Mouse (Mus musculus): ENCODE measurements around the gene Syt3.

Syt3 gene

DNA sequence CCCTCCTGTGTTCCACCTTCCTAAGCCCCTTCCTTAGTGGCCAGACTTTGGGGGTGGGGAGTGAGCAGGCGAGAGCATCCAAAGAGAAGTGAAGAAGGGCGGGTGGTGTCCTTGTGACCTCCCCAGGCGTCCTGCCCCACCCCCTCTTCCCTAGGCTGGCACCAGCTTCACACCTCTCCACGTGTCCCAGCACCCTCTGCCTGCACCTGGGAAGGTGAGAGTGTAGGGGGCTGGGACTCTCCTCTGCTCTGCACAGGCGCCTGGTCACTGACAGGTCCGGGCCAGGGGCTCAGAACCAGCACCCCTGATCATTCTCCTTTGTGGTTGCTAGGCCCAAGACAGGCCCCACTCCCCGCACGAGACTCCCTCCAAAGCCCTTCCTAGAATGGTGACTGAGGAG, 43.8 kb downstream of the Syt3 start:
- DNase-seq = no peak

GRCm38 (mm10) chr7:44428171-44428950, 44.5 kb downstream of the Syt3 start:
- no peak for DNase-seq

GRCm38 (mm10) chr7:44428968-44429521, 45.1 kb downstream of the Syt3 start, which contains the start of gene Lrrc4b:
Gene Lrrc4b, plus strand, starts transcription at chr7:44429018.
- DNase-seq = no peak

- no peak for DNase-seq
Observed at GRCm38 (mm10) chr7:44429534-44430488, 45.9 kb downstream of the Syt3 start.

DNA sequence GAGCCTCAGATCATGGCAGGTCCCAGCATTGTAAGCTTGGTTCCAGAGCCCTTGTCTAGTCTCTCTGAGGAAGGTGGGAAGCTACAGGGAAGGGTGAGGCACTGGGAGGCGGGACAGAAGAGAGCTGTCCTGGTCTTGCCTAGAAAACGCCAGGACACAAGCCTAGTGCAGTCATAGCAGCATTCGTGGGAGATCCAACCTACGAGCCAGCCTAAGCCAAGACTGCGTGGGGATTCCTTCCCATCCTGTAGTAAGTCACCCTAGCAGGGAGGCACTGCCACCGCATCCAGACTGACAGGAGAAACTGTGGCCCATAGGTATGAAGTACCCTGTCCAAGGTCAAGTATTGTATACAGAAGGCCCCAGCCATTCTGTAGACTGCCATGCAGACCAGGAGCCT, 48.6 kb downstream of the Syt3 start:
- no peak for DNase-seq

GRCm38 (mm10) chr7:44433371-44433770, 49.5 kb downstream of the Syt3 start:
- DNase-seq = no peak

DNA sequence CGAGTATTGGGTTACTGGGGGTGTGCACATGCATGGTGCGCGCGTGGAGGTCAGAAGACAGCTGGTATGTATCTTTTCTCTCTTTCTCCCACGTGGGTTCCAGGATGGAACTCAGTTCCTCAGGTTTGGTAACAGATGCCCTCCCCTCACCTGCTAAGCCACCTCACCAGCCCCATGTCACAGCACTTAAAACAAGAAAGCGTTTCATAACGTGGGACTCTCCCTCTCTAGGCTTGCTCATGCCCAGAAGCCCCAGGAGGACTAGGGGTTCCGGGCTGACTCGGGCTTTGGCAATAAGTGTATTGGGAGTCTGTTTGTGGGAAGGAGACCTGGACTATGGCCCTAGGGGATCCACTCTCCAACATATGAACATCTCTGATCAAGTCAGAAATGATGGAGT, 50.2 kb downstream of the Syt3 start:
- no peak for DNase-seq

DNA sequence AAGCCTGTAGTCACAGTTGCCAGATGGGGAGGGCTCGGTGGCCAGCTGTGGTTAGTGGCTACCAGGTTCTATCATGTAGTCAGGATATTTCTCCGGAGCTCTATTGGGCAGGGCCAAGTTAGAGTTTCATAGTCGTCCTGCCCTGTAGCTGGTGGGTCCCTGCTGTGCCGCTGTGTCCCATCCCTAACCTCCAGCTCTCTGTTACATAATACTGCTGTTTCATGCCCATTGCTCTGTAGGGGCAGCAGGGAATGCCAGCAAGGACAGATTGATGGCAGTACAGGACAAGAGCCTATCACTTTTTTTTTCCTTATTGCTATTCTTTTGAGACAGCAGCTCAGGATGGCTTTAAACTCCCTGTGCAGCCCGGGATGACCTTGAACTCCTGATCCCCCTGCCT, 51.9 kb downstream of the Syt3 start:
- no peak for DNase-seq

- DNase-seq = no peak
Observed at GRCm38 (mm10) chr7:44436267-44436666, 52.4 kb downstream of the Syt3 start.

DNA sequence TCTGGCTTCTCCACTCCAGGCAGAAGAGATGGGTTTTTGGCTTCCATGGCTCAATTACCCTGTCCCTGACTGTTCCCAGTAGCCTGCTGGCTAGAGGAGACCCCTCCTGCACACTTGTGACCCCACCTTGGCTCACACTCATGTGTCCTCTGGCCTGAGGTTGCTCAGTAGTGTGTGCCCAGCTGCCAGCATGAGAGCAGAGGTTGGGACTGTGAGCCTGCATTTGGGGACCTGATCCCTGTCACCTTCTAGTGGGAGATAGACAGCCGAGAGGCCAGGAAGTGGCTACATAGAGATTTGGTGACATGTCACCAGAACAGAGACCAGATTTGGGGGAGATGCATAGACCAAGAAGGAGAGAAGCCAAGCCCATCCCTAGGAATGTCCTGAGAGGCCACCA, 53.3 kb downstream of the Syt3 start:
- DNase-seq = no peak

- DNase-seq = no peak
Observed at GRCm38 (mm10) chr7:44437933-44438332, 54.0 kb downstream of the Syt3 start.

DNA sequence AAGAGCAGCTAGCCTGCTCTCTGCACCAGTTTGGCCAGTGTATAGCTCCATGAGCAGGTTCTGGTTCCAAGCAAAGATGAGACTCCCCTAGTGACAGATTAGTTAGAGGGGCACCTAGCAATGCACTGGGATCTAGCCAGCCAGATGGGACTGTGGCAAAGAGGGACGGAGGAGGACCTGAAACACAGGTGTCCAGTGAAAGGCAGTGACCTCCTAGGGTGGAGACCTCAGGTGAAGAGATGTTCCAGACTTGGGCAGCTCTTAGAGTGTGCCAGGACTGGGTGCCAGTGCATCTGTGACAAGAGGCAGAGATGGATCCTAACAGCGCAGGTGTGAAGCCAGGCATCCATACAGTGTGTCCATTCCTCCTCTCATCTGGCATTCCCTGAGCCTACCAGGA, 55.8 kb downstream of the Syt3 start:
- DNase-seq = no peak

GRCm38 (mm10) chr7:44440479-44440878, 56.6 kb downstream of the Syt3 start:
- no peak for DNase-seq

GRCm38 (mm10) chr7:44441180-44441579, 57.3 kb downstream of the Syt3 start:
- no peak for DNase-seq

DNA sequence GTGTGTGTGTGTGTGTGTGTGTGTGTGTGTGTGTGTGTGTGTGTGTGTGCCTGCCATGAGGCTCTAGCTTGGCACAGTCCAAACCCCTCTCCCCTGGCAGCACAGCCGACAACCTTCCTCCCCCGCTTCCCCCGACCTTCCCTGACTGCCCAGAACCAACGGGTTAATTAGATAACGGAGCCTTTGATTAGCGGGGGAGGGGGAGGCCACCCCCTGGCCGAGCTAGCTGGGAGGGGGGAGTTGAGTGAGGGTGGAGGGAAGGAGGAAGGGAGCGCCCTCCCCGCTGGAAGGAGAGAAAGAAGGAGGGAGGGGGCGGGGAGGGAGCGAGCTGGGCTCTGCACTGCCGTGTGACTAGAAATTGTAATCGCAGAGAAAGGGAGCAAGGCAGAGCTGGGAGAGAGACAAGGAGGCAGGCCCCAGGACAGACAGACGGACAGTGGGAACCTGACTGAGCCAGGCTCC, 57.8 kb downstream of the Syt3 start:
- no peak for DNase-seq

DNA sequence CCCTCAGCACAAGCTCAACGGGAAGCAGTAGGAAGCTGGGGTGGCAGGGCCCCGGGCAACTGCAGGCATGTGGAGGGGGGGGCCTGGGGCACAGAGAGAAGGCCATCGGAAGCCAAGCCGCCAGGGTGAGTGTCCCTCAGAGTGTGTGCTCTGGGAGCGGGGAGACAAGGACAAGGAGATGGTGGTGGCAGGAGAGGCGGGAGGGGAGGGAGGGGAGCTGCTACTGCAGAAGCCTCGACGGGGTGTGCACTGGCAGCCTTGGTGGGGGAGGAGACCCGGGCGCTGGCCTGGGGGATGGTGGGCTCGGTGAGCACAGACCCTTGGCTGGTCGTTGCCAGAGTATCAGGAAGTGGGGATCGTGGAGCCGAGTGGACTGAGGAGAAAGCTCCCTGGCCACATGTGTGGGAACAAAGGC, 58.5 kb downstream of the Syt3 start:
- DNase-seq = no peak

- DNase-seq = no peak
Observed at GRCm38 (mm10) chr7:44443268-44444173, 59.6 kb downstream of the Syt3 start.

GRCm38 (mm10) chr7:44444886-44445527, 61.1 kb downstream of the Syt3 start:
- DNase-seq = no peak

DNA sequence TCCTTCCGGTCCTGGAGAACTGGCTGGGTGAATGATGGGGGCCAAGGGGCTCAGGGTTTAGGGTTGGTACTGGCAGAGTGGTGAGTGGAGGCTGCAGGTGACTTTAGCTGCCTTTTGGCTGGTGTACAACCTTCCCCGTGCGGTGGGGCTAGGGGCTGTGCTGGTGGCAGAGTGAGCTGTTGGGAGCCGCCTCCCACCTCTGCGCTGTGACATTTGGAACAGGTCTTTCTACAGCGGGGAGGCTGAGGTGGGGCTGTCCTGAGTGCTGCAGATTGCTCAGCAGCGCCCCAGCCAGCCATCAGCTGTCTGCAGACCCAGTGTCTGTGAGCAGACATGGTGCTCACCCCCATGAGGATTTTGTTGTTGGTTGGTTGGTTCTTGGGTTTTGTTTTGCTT, 61.6 kb downstream of the Syt3 start:
- no peak for DNase-seq

DNA sequence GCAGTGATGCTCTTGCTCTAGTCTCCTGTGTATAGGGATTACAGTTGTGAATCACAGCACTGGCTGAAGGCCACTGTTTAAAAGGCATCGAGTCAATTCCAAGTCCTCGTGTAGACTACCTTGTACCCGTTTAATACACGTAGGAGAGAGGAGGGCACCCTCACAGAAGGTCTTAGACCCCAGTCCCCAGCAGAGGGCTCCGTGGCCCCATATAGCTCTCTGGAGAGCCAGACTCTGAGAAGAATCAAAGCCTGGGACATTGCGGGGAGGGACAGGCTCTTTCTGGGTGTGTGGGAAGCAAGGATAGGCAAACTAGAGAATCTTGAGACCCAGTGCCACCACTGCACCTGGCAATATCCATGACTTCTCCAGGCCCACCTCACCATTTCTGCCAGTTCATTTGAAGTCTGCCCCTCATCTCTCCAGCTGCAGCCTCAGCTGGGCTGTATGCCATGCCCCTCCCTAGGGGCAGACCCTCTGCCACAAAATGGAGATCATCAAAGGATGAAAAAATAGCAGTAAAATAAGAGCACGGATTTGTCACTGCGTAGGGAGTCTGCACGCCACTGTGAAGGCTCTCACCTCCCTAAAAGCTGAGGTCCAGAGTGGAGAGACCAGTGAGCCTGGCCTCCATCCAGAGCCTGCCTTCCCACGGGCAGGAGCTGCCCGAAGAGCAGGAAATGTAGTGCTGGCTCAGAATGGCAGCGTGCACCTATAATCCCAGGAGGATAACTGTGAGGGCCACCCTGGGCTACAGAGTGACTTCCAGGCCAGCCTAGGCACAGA, 62.4 kb downstream of the Syt3 start:
- no peak for DNase-seq
